Mouse (Mus musculus) neural tube, embryonic 15.5 days (tissue): ENCODE data around the gene Tmem136. TPM values are rescaled to one million over a fixed set of nuclear protein-coding genes. Genes with fewer than 3 reads are reported as not detected.

Source experiments
- ATAC-seq: fragments of 200-750 bp; cut with Nextera tagmentation; 2 replicates; pipeline ENCODE4 v1.8.0; 2017; ENCODE audit warnings: mild to moderate bottlenecking, moderate TSS enrichment, moderate library complexity; ENCODE audit not compliant: low FRiP score
- H3K27ac ChIP-seq: fragments of 300-500 bp; sonication (generic); replicated peaks from 2 replicates; pipeline ENCODE4 v1.5.1; 2015; ENCODE audit warnings: mild to moderate bottlenecking, inconsistent platforms
- H3K27me3 ChIP-seq: fragments of 300-500 bp; sonication (generic); replicated peaks from 2 replicates; pipeline ENCODE4 v1.6.1; 2015; ENCODE audit warnings: inconsistent platforms
- H3K36me3 ChIP-seq: fragments of 300-500 bp; sonication (generic); 2 replicates; pipeline ENCODE4 v1.6.1; 2015; ENCODE audit warnings: inconsistent platforms
- H3K4me1 ChIP-seq: fragments of 300-500 bp; sonication (generic); 2 replicates; pipeline ENCODE4 v1.6.1; 2015; ENCODE audit warnings: inconsistent platforms
- H3K4me2 ChIP-seq: fragments of 300-500 bp; sonication (generic); 2 replicates; pipeline ENCODE4 v1.6.1; 2015; ENCODE audit warnings: inconsistent platforms, mild to moderate bottlenecking, moderate library complexity
- H3K4me3 ChIP-seq: fragments of 300-500 bp; sonication (generic); replicated peaks from 2 replicates; pipeline ENCODE4 v1.5.1; 2015; ENCODE audit warnings: mild to moderate bottlenecking, inconsistent platforms
- H3K9ac ChIP-seq: fragments of 300-500 bp; sonication (generic); replicated peaks from 2 replicates; pipeline ENCODE4 v1.6.1; 2015; ENCODE audit warnings: mild to moderate bottlenecking, inconsistent platforms
- H3K9me3 ChIP-seq: fragments of 300-500 bp; sonication (generic); replicated peaks from 2 replicates; pipeline ENCODE4 v1.6.1; 2016; ENCODE audit warnings: inconsistent platforms
- WGBS: fragments of 180-500 bp; shearing (Covaris S2); methylation state at CpG from one replicate; pipeline ENCODE4 v1.1.7; 2015; ENCODE audit warnings: mixed read lengths; 5-methylcytosine and 5-hydroxymethylcytosine counted together
- polyA plus RNA-seq: library from polyadenylated mRNA; unstranded; fragments of >200 nt; fragmentation: Nextera tagmentation; extraction: Ambion mirVana; gene quantifications from 2 replicates; pipeline ENCODE4 v1.2.1, GENCODE M21; 2015

The Tmem136 gene
- polyA plus RNA-seq, 1 experiment from 2014 or later, result 11.0 TPM

GRCm38 (mm10) chr9:43096337-43096736 is 20.0 kb downstream of the Tmem136 start:
- no peak overlapping the region for H3K4me2 ChIP-seq
- H3K9ac ChIP-seq, result no peak overlapping the region
- H3K36me3 ChIP-seq, result no peaks in the 10 kb centered on the region
- no peak overlapping the region for H3K27ac ChIP-seq
- H3K27me3 ChIP-seq, result no peaks in the 10 kb centered on the region
- H3K4me3 ChIP-seq, result no peak overlapping the region
- no peak for ATAC-seq
- H3K4me1 ChIP-seq, result peaks cover 14% of the 10 kb centered on the region
- H3K9me3 ChIP-seq, result no peaks in the 10 kb centered on the region

DNA sequence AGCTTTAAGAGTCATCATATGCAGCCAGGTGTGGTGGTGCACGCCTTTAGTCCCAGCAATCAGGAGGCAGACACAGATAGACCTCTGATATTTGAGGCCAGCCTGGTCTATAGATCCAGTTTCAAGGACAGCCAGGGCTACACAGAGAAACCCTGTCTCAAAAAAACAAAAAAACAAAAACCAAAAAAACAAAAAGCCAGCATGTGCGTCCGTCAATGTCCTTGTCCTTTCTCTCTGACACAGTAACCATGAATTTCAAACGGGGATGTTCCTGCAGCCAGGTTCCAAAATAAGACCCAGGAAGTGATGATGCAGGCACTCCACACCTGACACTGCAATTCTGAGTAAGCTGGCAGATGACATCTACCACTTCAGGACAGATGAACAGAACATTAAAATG is 21.5 kb downstream of the Tmem136 start:
- Histone ChIP-seq H3K9ac (no peak overlapping the region), H3K36me3 (no peaks in the 10 kb centered on the region), H3K4me2 (no peak overlapping the region), H3K9me3 (no peaks in the 10 kb centered on the region), H3K27me3 (no peaks in the 10 kb centered on the region), H3K4me1 (peaks cover 12% of the 10 kb centered on the region), H3K27ac (no peak overlapping the region), H3K4me3 (no peak overlapping the region)
- no peak for ATAC-seq
- 88% methylated on average over 4 of the region's 4 CpGs for WGBS

GRCm38 (mm10) chr9:43093803-43094202 is 22.6 kb downstream of the Tmem136 start:
- Histone ChIP-seq H3K4me2 (no peak overlapping the region), H3K27me3 (no peaks in the 10 kb centered on the region), H3K9ac (no peak overlapping the region), H3K4me3 (no peak overlapping the region), H3K36me3 (no peaks in the 10 kb centered on the region), H3K4me1 (peaks cover 9% of the 10 kb centered on the region), H3K9me3 (no peaks in the 10 kb centered on the region), H3K27ac (no peak overlapping the region)
- ATAC-seq, result no peak
- WGBS, result 50% methylated on average over 3 of the region's 3 CpGs

- H3K4me2 ChIP-seq, result no peak overlapping the region
- ATAC-seq, result no peak
- 98% methylated on average over 1 of the region's 1 CpGs for WGBS
These were observed 30.6 kb downstream of the Tmem136 start for GRCm38 (mm10) chr9:43085686-43086285.

GRCm38 (mm10) chr9:43084496-43085362 is 31.6 kb downstream of the Tmem136 start:
- H3K9me3 ChIP-seq, result no peaks in the 10 kb centered on the region
- no peak for ATAC-seq
- H3K4me3 ChIP-seq, result no peak overlapping the region
- no peaks in the 10 kb centered on the region for H3K27me3 ChIP-seq
- no peak overlapping the region for H3K27ac ChIP-seq
- no peak overlapping the region for H3K9ac ChIP-seq
- WGBS, result 79% methylated on average over 7 of the region's 7 CpGs
- peaks cover 6% of the 10 kb centered on the region; the same call in 1 of the 2 replicates for H3K4me1 ChIP-seq
- no peaks in the 10 kb centered on the region for H3K36me3 ChIP-seq
- no peak overlapping the region for H3K4me2 ChIP-seq

More at GRCm38 (mm10) chr9:43085686-43086285, 30.6 kb downstream of the Tmem136 start:
- Histone ChIP-seq H3K27me3 (no peaks in the 10 kb centered on the region), H3K27ac (no peak overlapping the region), H3K4me3 (no peak overlapping the region), H3K4me1 (peaks cover 6% of the 10 kb centered on the region; the same call in 1 of the 2 replicates), H3K9ac (no peak overlapping the region), H3K36me3 (no peaks in the 10 kb centered on the region), H3K9me3 (no peaks in the 10 kb centered on the region)

DNA sequence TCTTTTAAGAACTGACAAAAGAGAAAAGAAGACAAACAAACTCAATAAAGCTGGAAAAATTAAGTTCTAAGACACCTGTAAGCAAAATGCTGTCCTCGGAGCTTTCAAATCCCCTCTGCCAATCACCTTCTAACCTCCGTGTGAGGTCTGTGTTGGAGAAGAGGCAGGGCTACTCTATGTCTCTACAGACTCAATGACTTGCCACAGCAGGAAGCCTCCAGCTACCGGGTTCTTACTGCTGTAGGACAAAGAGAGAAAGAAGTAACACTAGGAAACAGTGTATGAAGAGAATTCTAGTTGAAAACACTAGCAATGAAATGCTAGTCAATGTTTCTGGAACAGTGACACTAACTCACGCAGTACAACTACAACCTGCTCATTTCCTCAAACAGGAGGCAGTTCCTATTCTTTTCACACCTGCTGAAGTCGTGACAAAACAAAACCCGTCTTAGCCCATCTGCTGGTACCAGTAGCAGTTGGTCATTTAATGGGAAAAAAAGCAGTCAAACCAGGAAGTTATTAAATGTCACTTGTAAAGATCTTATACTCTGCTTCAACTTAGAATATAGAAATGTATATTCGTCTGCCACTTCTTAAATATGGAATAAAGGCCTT is 32.8 kb downstream of the Tmem136 start:
- 26% methylated on average over 7 of the region's 7 CpGs for WGBS
- no peak overlapping the region for H3K27ac ChIP-seq
- H3K9me3 ChIP-seq, result no peaks in the 10 kb centered on the region
- no peaks in the 10 kb centered on the region for H3K27me3 ChIP-seq
- H3K36me3 ChIP-seq, result no peaks in the 10 kb centered on the region
- ATAC-seq, result no peak
- H3K9ac ChIP-seq, result no peak overlapping the region
- H3K4me2 ChIP-seq, result no peak overlapping the region
- H3K4me1 ChIP-seq, result peaks cover 6% of the 10 kb centered on the region; the same call in 1 of the 2 replicates
- H3K4me3 ChIP-seq, result no peak overlapping the region

- H3K27me3 ChIP-seq, result no peaks in the 10 kb centered on the region
- peaks cover 3% of the 10 kb centered on the region; the same call in 1 of the 2 replicates for H3K4me1 ChIP-seq
- H3K36me3 ChIP-seq, result no peaks in the 10 kb centered on the region
- no peak overlapping the region for H3K4me2 ChIP-seq
- H3K9ac ChIP-seq, result no peak overlapping the region
- no peak for ATAC-seq
- H3K9me3 ChIP-seq, result no peaks in the 10 kb centered on the region
- WGBS, result 97% methylated on average over 3 of the region's 3 CpGs
- no peak overlapping the region for H3K4me3 ChIP-seq
- H3K27ac ChIP-seq, result no peak overlapping the region
These were observed 37.7 kb downstream of the Tmem136 start for GRCm38 (mm10) chr9:43078711-43079110.

DNA sequence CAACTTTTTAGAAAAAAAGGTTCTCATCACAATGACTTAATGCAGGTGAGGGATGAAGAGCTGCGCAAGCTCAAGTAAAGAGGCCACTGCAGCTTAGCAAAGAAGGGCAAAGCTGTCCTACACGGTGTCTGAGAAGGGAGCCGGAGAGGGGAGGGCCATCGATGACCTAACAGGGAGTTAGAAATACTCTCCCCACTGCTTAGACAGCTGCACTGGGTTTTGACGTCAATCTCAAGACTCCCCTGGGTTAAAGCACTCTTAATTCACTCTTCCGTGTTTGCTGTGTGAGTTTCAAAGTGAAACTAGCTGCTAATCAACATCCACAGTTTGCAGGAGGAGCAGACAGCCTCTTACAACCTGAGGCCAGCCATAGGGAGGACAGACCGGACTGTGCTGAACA is 40.2 kb downstream of the Tmem136 start:
- Histone ChIP-seq H3K4me2 (no peak overlapping the region), H3K9ac (no peak overlapping the region), H3K4me1 (peaks cover 8% of the 10 kb centered on the region; the same call in 1 of the 2 replicates), H3K27me3 (no peaks in the 10 kb centered on the region), H3K36me3 (no peaks in the 10 kb centered on the region), H3K4me3 (no peak overlapping the region), H3K27ac (no peak overlapping the region), H3K9me3 (no peaks in the 10 kb centered on the region)
- ATAC-seq, result no peak
- 74% methylated on average over 7 of the region's 7 CpGs for WGBS

- WGBS, result 95% methylated on average over 1 of the region's 1 CpGs
- Histone ChIP-seq H3K4me3 (no peak overlapping the region), H3K9me3 (no peaks in the 10 kb centered on the region), H3K4me1 (peaks cover 9% of the 10 kb centered on the region; the same call in 1 of the 2 replicates), H3K36me3 (no peaks in the 10 kb centered on the region), H3K27me3 (no peaks in the 10 kb centered on the region), H3K27ac (no peak overlapping the region), H3K9ac (no peak overlapping the region), H3K4me2 (no peak overlapping the region)
- ATAC-seq, result no peak
These were observed 41.8 kb downstream of the Tmem136 start for GRCm38 (mm10) chr9:43074611-43075010.

GRCm38 (mm10) chr9:43071741-43072140 is 44.6 kb downstream of the Tmem136 start:
- Histone ChIP-seq H3K9ac (0 out of 2 replicates have a peak overlapping the region, but pooled peaks have one; percentile 8), H3K27ac (peak overlapping the region; percentile 87), H3K4me3 (no peak overlapping the region), H3K4me2 (peak overlapping the region; percentile 50), H3K36me3 (no peaks in the 10 kb centered on the region), H3K9me3 (no peaks in the 10 kb centered on the region), H3K4me1 (peaks cover 33% of the 10 kb centered on the region), H3K27me3 (no peaks in the 10 kb centered on the region)
- ATAC-seq, result no peak
- 18% methylated on average over 2 of the region's 2 CpGs for WGBS

- Histone ChIP-seq H3K27me3 (no peaks in the 10 kb centered on the region), H3K4me2 (peak overlapping the region; percentile 50), H3K9ac (peak overlapping the region; percentile 59; the same call in 1 of the 2 replicates), H3K4me1 (peaks cover 37% of the 10 kb centered on the region), H3K4me3 (peak overlapping the region; percentile 48), H3K9me3 (no peaks in the 10 kb centered on the region), H3K27ac (peak overlapping the region; percentile 87), H3K36me3 (no peaks in the 10 kb centered on the region)
- ATAC-seq, result peak; percentile 95
- WGBS, result 8% methylated on average over 4 of the region's 4 CpGs
These were observed 45.2 kb downstream of the Tmem136 start for GRCm38 (mm10) chr9:43071176-43071575.
